Mouse (Mus musculus): Measurements from ENCODE around the gene Tas1r2. TPM values are rescaled to one million over a fixed set of nuclear protein-coding genes. Genes with fewer than 3 reads are reported as not detected.

The Tas1r2 gene
- polyA plus RNA-seq, 1 experiment from 2014 or later: 0.08 TPM

DNA sequence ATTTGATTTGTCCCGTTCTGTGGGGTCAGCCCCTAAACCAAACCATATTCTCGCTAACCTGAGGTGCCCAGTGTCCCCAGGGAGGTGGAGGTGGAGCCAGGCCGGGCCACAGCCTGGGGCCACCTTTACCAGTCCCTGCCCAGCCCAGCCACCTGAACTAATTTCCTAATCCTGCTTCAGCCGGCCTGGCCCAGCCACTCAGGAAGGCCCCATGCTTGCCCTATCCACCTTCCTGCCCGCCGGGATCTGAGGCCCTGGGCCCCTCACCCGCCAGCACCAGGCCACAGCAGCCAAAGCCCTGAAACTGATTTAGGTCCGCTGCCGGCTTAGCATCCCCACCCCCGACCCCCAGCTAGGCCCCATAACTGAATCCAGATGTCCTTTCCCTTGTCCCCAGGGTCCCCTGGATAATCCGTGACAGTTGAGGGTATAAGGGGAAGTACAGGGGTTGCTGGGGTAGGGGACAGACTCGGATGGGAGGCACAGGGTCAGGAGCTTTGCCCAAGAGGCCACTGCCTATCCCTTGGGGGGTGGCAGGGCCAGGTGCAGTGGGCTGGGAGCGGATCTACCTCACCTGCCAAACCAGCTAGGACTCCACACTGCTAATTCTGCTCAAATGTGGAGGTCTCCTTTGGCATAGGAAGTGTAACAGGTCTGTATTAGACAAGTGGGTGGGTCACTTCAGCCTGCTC, 62.0 kb downstream of the Tas1r2 start:
- no peak overlapping the region for H3K27ac ChIP-seq
- 21% methylated on average over 13 of the region's 13 CpGs for WGBS
- peaks cover 8% of the 10 kb centered on the region for H3K4me1 ChIP-seq
- no peaks in the 10 kb centered on the region for H3K9me3 ChIP-seq
- no peak; the same call in 1 of the 2 replicates for ATAC-seq (ENCODE audit: insufficient number of reproducible peaks, low FRiP score, low TSS enrichment, low read depth)
- 0 out of 2 replicates have a peak overlapping the region, but pooled peaks have one; percentile 4 for H3K9ac ChIP-seq
- no peak overlapping the region for H3K4me3 ChIP-seq
- no peak overlapping the region for H3K4me2 ChIP-seq
- H3K27me3 ChIP-seq: peaks cover 3% of the 10 kb centered on the region; the same call in 1 of the 2 replicates
- no peaks in the 10 kb centered on the region for H3K36me3 ChIP-seq

GRCm38 (mm10) chr4:139716477-139717169, 63.3 kb downstream of the Tas1r2 start:
- Histone ChIP-seq H3K4me3 (no peak overlapping the region), H3K9me3 (no peaks in the 10 kb centered on the region), H3K27ac (no peak overlapping the region), H3K27me3 (no peaks in the 10 kb centered on the region), H3K4me2 (no peak overlapping the region), H3K36me3 (no peaks in the 10 kb centered on the region), H3K4me1 (peaks cover 8% of the 10 kb centered on the region), H3K9ac (no peak overlapping the region)
- WGBS: 86% methylated on average over 10 of the region's 10 CpGs
- no peak for ATAC-seq (ENCODE audit: insufficient number of reproducible peaks, low FRiP score, low TSS enrichment, low read depth)

GRCm38 (mm10) chr4:139718978-139719377, 65.6 kb downstream of the Tas1r2 start:
- no peaks in the 10 kb centered on the region for H3K27me3 ChIP-seq
- WGBS: 75% methylated on average over 5 of the region's 5 CpGs
- H3K4me1 ChIP-seq: peaks cover 8% of the 10 kb centered on the region
- H3K4me2 ChIP-seq: no peak overlapping the region
- ATAC-seq (ENCODE audit: insufficient number of reproducible peaks, low FRiP score, low TSS enrichment, low read depth): no peak
- H3K36me3 ChIP-seq: no peaks in the 10 kb centered on the region
- no peak overlapping the region for H3K9ac ChIP-seq
- no peaks in the 10 kb centered on the region for H3K9me3 ChIP-seq
- no peak overlapping the region for H3K27ac ChIP-seq
- no peak overlapping the region for H3K4me3 ChIP-seq

Small RNA genes lying within 50 kb of the gene (microRNA-seq; reads per million reads assigned to microRNA genes)
- gene Mir7020: not detected

Other genes with a start within 250 kb of the Tas1r2 start
- 2.7 and 3.6 TPM in 2 replicates for gene Iffo2, start 123.0 kb upstream of the Tas1r2 start, polyA plus RNA-seq (2015; fragmentation: Nextera tagmentation; extraction: Ambion mirVana)
- gene Gm21969, start 50.4 kb upstream of the Tas1r2 start, polyA plus RNA-seq (2015; fragmentation: Nextera tagmentation; extraction: Ambion mirVana): not detected in 2 replicates
- 36.8 and 39.7 TPM in 2 replicates for gene Aldh4a1, start 30.7 kb upstream of the Tas1r2 start, polyA plus RNA-seq (2015; fragmentation: Nextera tagmentation; extraction: Ambion mirVana)
- 0.38 and 0.91 TPM in 2 replicates for gene Pax7, start 180.0 kb downstream of the Tas1r2 start, polyA plus RNA-seq (2015; fragmentation: Nextera tagmentation; extraction: Ambion mirVana)

Data from limb, embryonic 15.5 days (tissue).